Mouse (Mus musculus) olfactory bulb, adult 2 months (tissue): ENCODE results near the gene Mrtfb. TPM values are rescaled to one million over a fixed set of nuclear protein-coding genes. Genes with fewer than 3 reads are reported as not detected.

Experiments
- H3K27ac ChIP-seq: fragments of 200-500 bp; 2 replicates; pipeline ENCODE4 v1.5.1; 2012; ENCODE audit warnings: low read depth, low read length; ENCODE audit not compliant: insufficient read depth
- H3K4me1 ChIP-seq: fragments of 200-500 bp; 2 replicates; pipeline ENCODE4 v1.6.1; 2012; ENCODE audit warnings: low read length; ENCODE audit not compliant: control insufficient read depth, insufficient read depth
- H3K4me3 ChIP-seq: fragments of 200-500 bp; 2 replicates; pipeline ENCODE4 v1.5.1; 2012; ENCODE audit warnings: mild to moderate bottlenecking, low read depth, low read length, moderate library complexity; ENCODE audit not compliant: insufficient read depth
- CTCF ChIP-seq: fragments of 200-500 bp; IDR thresholded peaks from 2 replicates; pipeline ENCODE4 v1.5.1; 2012; ENCODE audit warnings: low read depth, mild to moderate bottlenecking, low read length, moderate library complexity; ENCODE audit not compliant: insufficient read depth
- POLR2A ChIP-seq: fragments of 200-500 bp; IDR thresholded peaks from 2 replicates; pipeline ENCODE4 v1.6.1; 2012; ENCODE audit warnings: mild to moderate bottlenecking, low read depth, low read length, moderate library complexity; ENCODE audit not compliant: insufficient read depth
- WGBS: fragments of 180-500 bp; shearing (Covaris S2); methylation state at CpG from one replicate; pipeline ENCODE4 v1.1.7; 2018; 5-methylcytosine and 5-hydroxymethylcytosine counted together
- polyA plus RNA-seq: library from polyadenylated mRNA; stranded (reverse); fragments of >200 nt; gene quantifications from 2 replicates; pipeline ENCODE4 v1.2.4, GENCODE M21; 2012; ENCODE audit warnings: low replicate concordance; ENCODE audit not compliant: missing spikeins, insufficient read depth, insufficient read length

Mrtfb gene
- polyA plus RNA-seq, 1 experiment = 36.5 TPM

DNA sequence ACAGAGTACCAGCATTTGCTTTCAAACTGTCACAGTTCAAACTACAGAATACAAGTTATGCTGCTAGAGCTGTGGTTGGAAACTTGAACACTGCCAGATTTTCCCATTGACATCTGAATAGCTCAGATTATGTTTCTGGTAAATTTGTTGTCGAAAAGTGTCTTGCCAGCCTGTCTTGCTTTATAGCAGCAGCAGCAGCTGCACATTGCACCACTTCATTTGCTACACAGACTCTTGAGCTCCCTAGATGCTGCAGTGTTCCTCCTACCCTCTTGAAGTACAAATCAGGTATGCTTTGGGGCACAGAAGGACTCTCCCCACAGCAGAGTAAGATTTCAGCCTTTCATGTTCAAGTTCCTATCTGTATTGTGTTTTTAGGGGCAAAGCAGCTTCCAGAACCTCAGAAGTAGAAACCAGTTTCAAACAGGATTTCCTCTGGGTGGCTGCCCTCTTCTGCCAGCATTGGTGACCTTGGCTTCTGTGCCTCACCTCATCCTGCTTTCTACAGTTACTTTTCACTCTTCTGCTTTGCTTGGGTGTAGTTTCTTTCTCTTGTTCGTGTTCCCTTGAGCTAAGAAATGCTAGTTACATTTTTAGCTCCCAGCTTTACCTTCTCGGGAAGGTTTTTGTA lies 49.9 kb downstream of the Mrtfb start:
- Histone ChIP-seq H3K27ac (no peak overlapping the region), H3K4me1 (peaks cover 8% of the 10 kb centered on the region), H3K4me3 (no peak overlapping the region)
- 52% methylated on average over 3 of the region's 3 CpGs for WGBS
- TF ChIP-seq CTCF = no peak
- TF ChIP-seq POLR2A = no peak

DNA sequence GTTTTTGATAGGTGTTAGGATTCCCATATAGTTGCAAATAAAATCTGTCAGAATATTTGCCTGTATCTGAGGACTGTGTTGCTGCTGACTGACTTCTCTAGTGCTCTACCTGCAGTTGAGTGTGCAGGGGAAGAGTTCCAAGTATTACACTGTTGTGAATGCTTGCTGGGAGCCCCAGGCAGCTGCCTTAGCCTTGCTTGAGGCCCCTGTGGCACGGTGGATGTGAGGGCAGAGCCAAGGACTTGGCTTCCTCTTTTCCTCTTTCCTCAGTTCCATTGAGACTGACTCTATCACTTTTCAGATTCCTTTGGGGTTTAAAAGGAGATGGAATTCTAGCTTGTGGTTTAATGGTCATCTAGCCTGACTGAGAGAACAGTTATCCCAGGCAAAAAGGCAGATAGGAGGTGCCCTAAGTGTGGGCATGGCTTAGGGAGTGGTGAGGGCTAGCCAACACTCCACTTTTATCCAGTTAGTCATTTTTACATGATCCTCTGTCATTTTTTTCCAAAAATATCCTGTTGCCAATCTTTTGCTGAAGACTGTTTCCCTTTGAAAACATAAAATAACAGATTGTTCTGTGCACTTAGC lies 53.9 kb downstream of the Mrtfb start:
- Histone ChIP-seq H3K27ac (no peak overlapping the region), H3K4me1 (peaks cover 11% of the 10 kb centered on the region), H3K4me3 (no peak overlapping the region)
- TF ChIP-seq CTCF (no peak), POLR2A (no peak)
- WGBS = 12% methylated on average over 1 of the region's 1 CpGs

DNA sequence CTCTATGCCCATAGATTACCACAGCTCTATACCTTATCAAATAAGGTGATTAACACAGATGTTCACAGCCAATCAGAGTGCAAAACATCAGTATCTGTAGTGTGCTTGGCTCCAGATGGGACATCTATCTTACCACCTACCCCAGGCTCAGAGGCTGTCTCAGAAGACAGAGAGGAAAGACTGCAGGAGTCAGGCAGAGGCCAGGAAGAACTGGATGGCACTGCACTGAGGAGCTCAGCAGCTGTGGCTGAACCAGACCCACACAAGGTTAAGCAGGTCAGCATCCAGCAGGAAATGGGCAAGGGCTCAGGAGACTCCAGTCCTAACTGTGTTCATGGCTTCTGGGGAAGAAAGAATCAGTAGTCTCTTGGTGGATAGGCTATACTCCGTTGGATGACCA lies 55.1 kb downstream of the Mrtfb start:
- Histone ChIP-seq H3K27ac (no peak overlapping the region), H3K4me3 (no peak overlapping the region), H3K4me1 (peaks cover 11% of the 10 kb centered on the region)
- TF ChIP-seq CTCF (no peak), POLR2A (no peak)
- 85% methylated on average over 1 of the region's 1 CpGs for WGBS

DNA sequence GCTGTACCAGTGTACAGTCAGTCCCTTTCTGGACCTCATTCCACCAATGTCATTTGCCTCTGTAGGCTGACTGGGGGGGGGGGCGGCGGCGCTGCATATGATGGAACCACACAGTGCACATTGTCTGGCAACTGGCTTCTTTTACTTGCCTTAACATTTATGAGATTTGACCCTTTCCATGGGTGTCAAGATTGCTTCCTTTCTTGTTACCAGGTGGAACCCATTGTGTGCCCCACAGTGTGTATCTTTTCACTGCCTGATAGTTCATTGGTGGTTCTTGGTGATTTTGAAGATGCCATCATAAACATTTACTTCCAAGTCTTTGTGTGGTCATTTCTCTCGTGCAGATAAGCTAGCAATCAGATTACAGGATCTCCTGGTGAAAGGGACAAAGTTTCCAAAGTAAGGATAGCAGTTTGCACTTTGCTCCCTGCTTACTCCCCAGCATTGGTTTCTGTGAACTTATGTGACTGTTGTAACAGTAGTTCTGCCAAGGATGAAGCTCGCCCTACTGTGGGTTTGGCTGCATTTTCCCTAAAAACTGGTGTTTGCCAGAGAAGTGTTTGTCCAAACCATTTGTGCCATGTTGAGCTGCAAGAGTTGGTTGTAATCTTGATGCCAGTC lies 56.9 kb downstream of the Mrtfb start:
- H3K4me3 ChIP-seq = no peak overlapping the region
- H3K27ac ChIP-seq = no peak overlapping the region
- H3K4me1 ChIP-seq = peaks cover 8% of the 10 kb centered on the region
- no peak for TF ChIP-seq CTCF
- TF ChIP-seq POLR2A = no peak
- WGBS = 85% methylated on average over 5 of the region's 5 CpGs

DNA sequence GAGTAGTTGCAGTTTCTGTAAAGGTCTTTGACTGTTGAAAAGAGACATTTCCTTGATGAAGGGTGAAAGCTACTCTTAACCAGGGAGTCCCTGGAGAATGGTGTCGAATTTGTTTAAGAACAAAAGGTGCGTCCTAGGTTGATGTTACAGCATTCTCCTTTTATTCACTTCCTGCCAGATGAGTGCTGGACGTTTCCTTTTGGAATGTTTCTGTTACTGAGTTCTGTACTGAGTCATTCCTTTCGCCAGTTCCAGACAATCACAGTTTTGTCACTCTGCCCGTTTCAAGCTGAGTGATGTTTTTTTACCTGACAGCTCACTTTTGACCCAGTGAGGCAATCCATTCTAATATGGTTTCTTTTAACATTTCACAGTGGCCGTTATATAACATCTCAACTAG lies 67.5 kb downstream of the Mrtfb start:
- WGBS = 41% methylated on average over 6 of the region's 6 CpGs
- H3K27ac ChIP-seq = no peak overlapping the region; the same call in 1 of the 2 replicates
- TF ChIP-seq POLR2A (no peak), CTCF (no peak)
- H3K4me1 ChIP-seq = peaks cover 4% of the 10 kb centered on the region
- no peak overlapping the region for H3K4me3 ChIP-seq

DNA sequence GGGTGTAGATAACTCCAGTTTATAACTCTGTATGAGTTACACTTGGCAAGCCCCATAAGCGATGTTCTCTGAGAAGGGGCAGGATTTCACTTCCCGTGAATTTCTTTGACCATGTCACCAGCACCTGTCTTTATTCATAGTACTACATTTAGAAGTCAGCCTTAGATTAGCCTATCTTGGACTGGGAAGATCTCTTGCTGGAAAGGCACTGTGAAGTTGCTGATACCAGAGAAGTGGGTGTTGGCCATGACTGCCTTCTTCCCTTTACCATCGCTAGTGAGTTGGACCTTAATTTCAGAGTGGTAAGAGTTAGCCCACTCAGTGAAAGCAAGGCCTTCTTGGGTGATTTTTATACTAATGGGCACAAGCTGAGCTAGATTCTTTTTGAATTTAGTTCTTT lies 70.3 kb downstream of the Mrtfb start:
- 95% methylated on average over 3 of the region's 3 CpGs for WGBS
- TF ChIP-seq POLR2A = no peak
- no peak for TF ChIP-seq CTCF
- Histone ChIP-seq H3K27ac (no peak overlapping the region), H3K4me1 (peaks cover 3% of the 10 kb centered on the region; the same call in 1 of the 2 replicates), H3K4me3 (no peak overlapping the region)

DNA sequence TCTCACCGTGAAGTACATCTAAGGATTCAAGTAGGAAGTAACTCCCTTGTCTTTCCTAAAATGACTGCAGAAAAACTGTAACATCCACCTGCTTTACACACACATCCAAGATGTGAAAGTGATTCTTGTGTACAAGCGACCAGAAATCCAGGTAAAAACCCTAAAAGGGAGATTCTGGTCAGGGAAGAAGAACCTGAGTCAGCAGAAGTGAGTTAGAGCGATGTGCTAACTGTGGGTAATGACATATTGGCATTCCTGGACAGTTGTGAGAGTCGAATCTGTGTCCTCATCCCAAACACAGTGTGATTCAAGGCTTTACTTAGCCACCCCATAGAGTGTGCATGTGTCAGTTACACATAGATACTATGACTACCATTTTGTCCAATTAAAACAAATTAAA lies 72.4 kb downstream of the Mrtfb start:
- 91% methylated on average over 4 of the region's 4 CpGs for WGBS
- no peak overlapping the region for H3K4me3 ChIP-seq
- peaks cover 3% of the 10 kb centered on the region; the same call in 1 of the 2 replicates for H3K4me1 ChIP-seq
- TF ChIP-seq POLR2A (no peak), CTCF (no peak)
- no peak overlapping the region for H3K27ac ChIP-seq

DNA sequence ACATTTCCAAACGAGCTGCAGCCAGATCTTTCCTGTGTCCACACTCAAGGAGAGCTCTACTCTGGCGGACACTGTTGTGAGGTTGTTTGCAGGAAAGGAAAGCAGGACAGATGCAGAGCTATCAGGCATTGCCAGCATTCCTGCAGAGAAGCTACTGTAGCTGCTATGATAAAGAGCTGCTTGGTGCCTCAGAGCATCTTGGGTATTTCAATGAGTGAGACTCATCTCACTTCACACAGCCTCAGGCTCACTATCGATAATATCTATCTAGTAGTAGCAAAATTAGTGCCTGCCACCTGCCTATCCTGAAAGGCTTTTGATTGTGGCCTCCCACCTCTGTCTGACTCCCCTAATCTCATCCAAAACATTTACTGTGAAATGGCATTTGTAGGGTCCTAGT lies 73.4 kb downstream of the Mrtfb start:
- Histone ChIP-seq H3K27ac (no peak overlapping the region), H3K4me1 (peaks cover 3% of the 10 kb centered on the region; the same call in 1 of the 2 replicates), H3K4me3 (no peak overlapping the region)
- TF ChIP-seq POLR2A (no peak), CTCF (no peak)
- 64% methylated on average over 3 of the region's 3 CpGs for WGBS

DNA sequence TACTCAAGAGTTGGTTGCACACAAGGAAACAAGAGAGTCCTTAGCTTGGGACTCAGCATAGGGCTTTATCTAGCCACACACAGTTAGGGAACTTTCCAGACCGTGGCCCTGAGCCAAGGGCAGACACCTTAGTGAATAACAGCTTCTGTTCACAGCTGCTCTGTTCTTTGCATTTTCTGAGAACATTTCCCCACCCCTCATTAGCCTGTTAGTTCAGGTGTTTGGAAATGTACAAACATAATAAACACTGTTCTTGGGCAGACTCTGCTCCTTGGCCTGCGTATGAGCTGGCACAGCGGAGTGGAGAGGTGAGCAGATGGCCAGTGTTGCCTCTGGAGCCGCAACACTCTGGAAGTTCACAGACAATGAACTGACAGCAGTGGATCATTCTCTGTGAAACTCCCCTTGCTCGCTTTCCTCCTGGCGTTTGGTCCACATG lies 74.0 kb downstream of the Mrtfb start:
- Histone ChIP-seq H3K4me3 (no peak overlapping the region), H3K27ac (no peak overlapping the region), H3K4me1 (peaks cover 3% of the 10 kb centered on the region; the same call in 1 of the 2 replicates)
- 66% methylated on average over 6 of the region's 6 CpGs for WGBS
- TF ChIP-seq CTCF = no peak
- TF ChIP-seq POLR2A = no peak

DNA sequence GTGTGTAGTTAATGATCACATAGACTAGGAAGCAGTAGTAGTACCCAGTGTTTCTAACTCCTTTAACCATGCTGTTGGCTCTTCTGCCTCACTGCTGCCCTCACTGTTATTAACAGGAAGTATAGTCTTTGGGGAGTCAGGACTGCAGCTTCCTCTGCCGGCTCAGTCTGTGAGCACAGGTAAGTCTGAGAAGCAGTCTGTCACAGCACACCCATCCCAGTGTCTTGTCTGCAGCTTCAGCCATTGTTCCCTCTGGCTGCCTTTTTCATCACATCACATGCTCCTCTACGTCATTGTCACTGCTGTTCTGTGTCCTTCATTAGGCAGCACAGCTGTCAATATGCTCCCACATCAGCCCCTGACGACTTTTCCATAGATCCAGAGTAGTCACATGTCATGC lies 75.6 kb downstream of the Mrtfb start:
- Histone ChIP-seq H3K27ac (no peak overlapping the region), H3K4me3 (no peak overlapping the region), H3K4me1 (peaks cover 6% of the 10 kb centered on the region)
- TF ChIP-seq POLR2A (no peak), CTCF (no peak)
- 53% methylated on average over 3 of the region's 3 CpGs for WGBS
